Mouse (Mus musculus) E14TG2a.4 (cell line): ENCODE results near the gene Zfhx3.

Experiments
- CTCF ChIP-seq: conservative IDR thresholded peaks from 2 replicates; pipeline ENCODE4 v1.5.1; 2014; ENCODE audit warnings: low read length
- NANOG ChIP-seq: IDR thresholded peaks from 2 replicates; pipeline ENCODE4 v1.6.1; 2014; ENCODE audit warnings: borderline replicate concordance, low read length, mixed read lengths
- POU5F1 ChIP-seq: IDR thresholded peaks from 2 replicates; pipeline ENCODE4 v1.6.1; 2014; ENCODE audit warnings: low read length, borderline replicate concordance

DNA sequence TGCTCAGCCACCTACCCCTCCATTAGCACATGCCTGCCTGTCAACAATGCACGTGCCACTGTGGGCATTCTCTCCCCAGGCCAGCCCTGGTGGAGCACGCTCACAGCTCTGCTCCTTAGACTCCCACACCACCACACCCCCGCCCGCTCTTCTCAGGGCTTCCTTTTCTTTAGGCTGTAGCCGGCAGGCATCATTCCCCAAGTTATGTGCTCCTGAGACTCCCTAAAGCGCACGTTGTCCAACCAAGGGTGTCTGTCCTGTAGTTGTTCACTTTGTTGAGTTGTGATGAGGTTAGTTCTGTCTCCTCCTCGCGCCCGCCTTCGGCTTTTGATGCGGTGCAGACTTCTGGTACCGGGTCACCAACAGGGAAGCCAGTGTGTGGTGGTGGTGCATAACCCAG is 755.1 kb downstream of the Zfhx3 start:
- TF ChIP-seq CTCF (no peak), NANOG (no peak), POU5F1 (no peak)
